Mouse (Mus musculus): ENCODE data around the gene Kiss1r. TPM values are rescaled to one million over a fixed set of nuclear protein-coding genes. Genes with fewer than 3 reads are reported as not detected.
A peak's percentile ranks its signal among the peaks of the same experiment; 100 is the strongest.

Kiss1r gene
- polyA plus RNA-seq, 1 experiment from 2014 or later = 0.31 TPM

DNA sequence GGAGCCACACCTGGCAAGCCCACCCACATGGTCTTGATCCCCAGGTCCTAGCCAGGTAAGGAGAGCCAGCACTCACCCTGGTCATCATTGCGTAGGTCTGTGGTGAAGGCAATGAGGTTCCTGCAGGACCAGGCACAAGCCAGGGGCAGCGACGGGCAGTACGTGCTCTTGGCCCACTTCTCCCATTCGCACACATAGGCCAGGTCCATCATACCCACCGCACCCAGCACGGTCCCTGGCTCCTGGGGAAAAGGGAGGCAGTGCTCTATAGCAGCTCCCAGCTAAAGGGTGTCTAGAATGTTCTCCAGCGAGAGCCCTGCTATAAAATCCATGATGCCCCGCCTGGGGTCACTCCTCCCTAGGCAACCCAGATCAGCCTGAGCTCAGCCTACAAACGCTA, 9.4 kb upstream of the Kiss1r start:
- WGBS = 94% methylated on average over 10 of the region's 10 CpGs
- Histone ChIP-seq H3K27ac (0 out of 2 replicates have a peak overlapping the region, but pooled peaks have one; percentile 25), H3K36me3 (peaks cover 69% of the 10 kb centered on the region), H3K4me1 (peaks cover 26% of the 10 kb centered on the region), H3K9me3 (no peaks in the 10 kb centered on the region), H3K27me3 (ENCODE audit: insufficient read depth, poor library complexity, severe bottlenecking) (no peaks in the 10 kb centered on the region), H3K4me3 (no peak overlapping the region)
- no peak for DNase-seq (ENCODE audit: low spot score)

DNA sequence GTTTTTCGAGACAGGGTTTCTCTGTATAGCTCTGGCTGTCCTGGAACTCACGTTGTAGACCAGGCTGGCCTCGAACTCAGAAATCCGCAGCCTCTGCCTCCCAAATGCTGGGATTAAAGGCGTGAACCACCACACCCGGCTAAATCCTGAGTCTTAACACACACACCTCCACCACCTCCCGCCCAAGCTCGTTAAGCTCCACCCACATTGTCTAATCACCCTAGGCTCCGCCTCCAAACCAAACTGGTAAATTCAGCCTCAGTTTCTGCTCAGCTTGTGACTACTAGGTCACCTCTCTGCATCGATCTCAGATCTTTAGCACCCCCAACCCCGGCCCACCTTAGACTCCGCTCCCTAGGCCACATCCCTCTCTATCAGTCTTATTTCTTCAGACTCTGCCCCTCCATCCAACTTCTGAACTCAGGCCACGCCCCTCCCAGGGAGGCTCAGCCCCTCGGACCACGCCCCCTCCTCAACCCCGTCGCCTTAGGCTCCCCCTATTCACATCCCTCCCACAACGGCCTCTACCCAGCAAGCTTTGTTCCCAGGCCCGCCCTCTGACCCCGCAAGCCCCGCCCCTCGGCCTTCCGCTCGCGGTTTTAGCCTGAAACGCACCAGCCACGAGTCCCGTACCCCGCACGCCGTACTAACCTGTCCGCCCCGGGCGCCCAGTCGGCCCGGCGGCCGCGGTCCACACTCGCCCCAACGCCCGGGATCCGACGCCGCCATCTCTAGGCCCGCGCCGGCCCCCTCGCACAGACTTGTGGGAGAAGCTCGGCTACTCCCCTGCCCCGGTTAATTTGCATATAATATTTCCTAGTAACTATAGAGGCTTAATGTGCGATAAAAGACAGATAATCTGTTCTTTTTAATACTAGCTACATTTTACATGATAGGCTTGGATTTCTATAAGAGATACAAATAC, 8.3 kb upstream of the Kiss1r start, which contains the start of gene Med16:
Med16 (minus strand) TSS at position 757 of the 925 bp plus-strand sequence.
- Histone ChIP-seq H3K4me1 (peaks cover 29% of the 10 kb centered on the region), H3K27me3 (ENCODE audit: insufficient read depth, poor library complexity, severe bottlenecking) (no peaks in the 10 kb centered on the region), H3K9me3 (no peaks in the 10 kb centered on the region), H3K36me3 (peaks cover 67% of the 10 kb centered on the region), H3K27ac (peak within 1 kb of the TSS; percentile 100), H3K4me3 (peak within 1 kb of the TSS; percentile 86)
- WGBS = 2% methylated on average over 52 of the region's 52 CpGs
- peak; percentile 98 for DNase-seq (ENCODE audit: low spot score)

- WGBS = 25% methylated on average over 14 of the region's 14 CpGs
- peak overlapping the region; percentile 100 for H3K27ac ChIP-seq
- H3K4me3 ChIP-seq = peak overlapping the region; percentile 86
- peaks cover 38% of the 10 kb centered on the region for H3K4me1 ChIP-seq
- peaks cover 63% of the 10 kb centered on the region for H3K36me3 ChIP-seq
- DNase-seq (ENCODE audit: low spot score) = no peak
- H3K27me3 ChIP-seq (ENCODE audit: insufficient read depth, poor library complexity, severe bottlenecking) = no peaks in the 10 kb centered on the region
- no peaks in the 10 kb centered on the region for H3K9me3 ChIP-seq
These were observed 7.5 kb upstream of the Kiss1r start for GRCm38 (mm10) chr10:79909092-79909922.

DNA sequence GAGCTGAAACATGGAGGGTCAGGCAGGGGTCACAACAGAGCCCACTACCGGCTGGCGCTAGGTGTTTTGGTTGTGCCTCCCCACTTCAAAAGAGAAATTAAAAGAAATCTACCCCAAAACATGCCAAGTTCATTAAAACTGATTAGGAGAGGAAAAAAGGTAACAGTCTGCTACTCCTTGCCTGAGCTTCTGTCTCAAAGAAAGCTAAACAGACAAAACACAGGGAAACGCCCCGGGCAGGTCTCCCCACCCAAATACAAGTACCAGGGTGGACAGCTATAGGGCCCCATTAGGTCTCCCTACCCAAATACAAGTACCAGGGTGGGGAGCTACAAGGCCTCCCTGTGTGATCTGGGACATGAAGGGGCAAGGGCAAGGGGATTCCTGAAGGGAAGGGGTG, 6.2 kb upstream of the Kiss1r start, which contains the start of gene Gm26602:
Gm26602 (plus strand) TSS at position 301 of the 400 bp plus-strand sequence.
- 94% methylated on average over 4 of the region's 4 CpGs for WGBS
- H3K4me3 ChIP-seq = 0 out of 2 replicates have a peak within 1 kb of the TSS, but pooled peaks have one; percentile 86
- no peak for DNase-seq (ENCODE audit: low spot score)

GRCm38 (mm10) chr10:79912412-79912811, 4.4 kb upstream of the Kiss1r start:
- Histone ChIP-seq H3K36me3 (peaks cover 32% of the 10 kb centered on the region), H3K27me3 (ENCODE audit: insufficient read depth, poor library complexity, severe bottlenecking) (peaks cover 2% of the 10 kb centered on the region), H3K4me1 (peaks cover 61% of the 10 kb centered on the region), H3K27ac (no peak overlapping the region), H3K4me3 (no peak overlapping the region), H3K9me3 (no peaks in the 10 kb centered on the region)
- WGBS = 57% methylated on average over 20 of the region's 20 CpGs
- DNase-seq (ENCODE audit: low spot score) = no peak

More for the DNA sequence above, 6.2 kb upstream of the Kiss1r start, which contains the start of gene Gm26602:
- Histone ChIP-seq H3K27ac (no peak within 1 kb of the TSS), H3K9me3 (no peaks in the 10 kb centered on the region), H3K27me3 (ENCODE audit: insufficient read depth, poor library complexity, severe bottlenecking) (no peaks in the 10 kb centered on the region), H3K36me3 (peaks cover 50% of the 10 kb centered on the region), H3K4me1 (peaks cover 50% of the 10 kb centered on the region)

DNA sequence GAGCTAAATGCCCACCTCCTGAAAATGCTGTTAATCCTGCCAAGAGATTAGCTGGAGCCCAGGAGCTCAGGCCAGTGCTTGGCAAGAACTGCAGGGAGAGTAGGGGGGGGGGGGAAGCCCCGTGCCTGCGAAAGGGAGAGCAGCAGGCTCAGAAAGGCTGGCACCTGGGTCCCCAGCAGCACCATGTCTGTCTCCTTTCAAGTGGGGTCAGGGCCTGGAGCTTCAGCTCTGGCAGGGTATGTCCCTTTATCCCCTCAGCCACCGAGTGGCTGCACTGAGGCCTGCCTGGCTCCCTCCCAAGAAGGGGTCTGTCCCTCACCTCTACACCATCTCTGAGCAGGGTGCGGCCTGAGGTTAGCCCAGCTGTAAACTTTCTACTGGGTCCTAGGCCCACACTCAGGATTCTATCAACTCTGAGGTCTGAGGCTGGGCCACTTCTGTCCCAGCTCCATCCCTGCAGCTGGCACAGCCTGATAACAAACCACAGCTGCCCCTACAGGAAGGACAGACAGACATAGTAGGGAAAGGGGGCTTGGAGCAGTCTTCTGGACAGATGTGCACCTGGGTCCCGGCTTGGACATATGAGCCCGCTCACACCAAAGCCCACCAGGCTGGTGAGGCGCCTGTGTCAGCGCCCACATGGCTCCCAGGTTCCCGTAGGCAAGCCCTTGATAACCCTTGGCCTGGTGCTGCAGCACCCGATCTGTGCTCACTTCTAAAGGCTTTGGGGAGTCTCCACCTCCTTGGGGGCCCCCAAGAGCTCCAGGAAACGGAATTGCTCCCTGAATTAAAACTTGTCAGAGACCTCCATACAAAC, 2.4 kb upstream of the Kiss1r start:
- Histone ChIP-seq H3K9me3 (no peaks in the 10 kb centered on the region), H3K36me3 (peaks cover 32% of the 10 kb centered on the region), H3K4me3 (0 out of 2 replicates have a peak overlapping the region, but pooled peaks have one; percentile 9), H3K27ac (no peak overlapping the region), H3K27me3 (ENCODE audit: insufficient read depth, poor library complexity, severe bottlenecking) (peaks cover 21% of the 10 kb centered on the region), H3K4me1 (peaks cover 66% of the 10 kb centered on the region)
- WGBS = 65% methylated on average over 11 of the region's 11 CpGs
- DNase-seq (ENCODE audit: low spot score) = no peak

- no peak overlapping the region for H3K4me3 ChIP-seq
- 71% methylated on average over 7 of the region's 7 CpGs for WGBS
- DNase-seq (ENCODE audit: low spot score) = no peak
- H3K4me1 ChIP-seq = peaks cover 66% of the 10 kb centered on the region
- no peaks in the 10 kb centered on the region for H3K9me3 ChIP-seq
- H3K36me3 ChIP-seq = peaks cover 32% of the 10 kb centered on the region
- H3K27ac ChIP-seq = no peak overlapping the region
- H3K27me3 ChIP-seq (ENCODE audit: insufficient read depth, poor library complexity, severe bottlenecking) = peaks cover 28% of the 10 kb centered on the region
These were observed 1.7 kb upstream of the Kiss1r start for GRCm38 (mm10) chr10:79914948-79915596.

- H3K36me3 ChIP-seq = peaks cover 24% of the 10 kb centered on the region
- peaks cover 76% of the 10 kb centered on the region for H3K4me1 ChIP-seq
- no peak for DNase-seq (ENCODE audit: low spot score)
- WGBS = 8% methylated on average over 8 of the region's 8 CpGs
- peak overlapping the region; percentile 88 for H3K4me3 ChIP-seq
- H3K9me3 ChIP-seq = no peaks in the 10 kb centered on the region
- H3K27ac ChIP-seq = peak overlapping the region; percentile 95
- H3K27me3 ChIP-seq (ENCODE audit: insufficient read depth, poor library complexity, severe bottlenecking) = peaks cover 38% of the 10 kb centered on the region
These were observed 690 bp upstream of the Kiss1r start for GRCm38 (mm10) chr10:79916081-79916480.

- Histone ChIP-seq H3K27me3 (ENCODE audit: insufficient read depth, poor library complexity, severe bottlenecking) (peaks cover 54% of the 10 kb centered on the region), H3K27ac (peak overlapping the region; percentile 95; the same call in 1 of the 2 replicates)
These were observed 845 bp downstream of the Kiss1r start for GRCm38 (mm10) chr10:79917532-79918100.

DNA sequence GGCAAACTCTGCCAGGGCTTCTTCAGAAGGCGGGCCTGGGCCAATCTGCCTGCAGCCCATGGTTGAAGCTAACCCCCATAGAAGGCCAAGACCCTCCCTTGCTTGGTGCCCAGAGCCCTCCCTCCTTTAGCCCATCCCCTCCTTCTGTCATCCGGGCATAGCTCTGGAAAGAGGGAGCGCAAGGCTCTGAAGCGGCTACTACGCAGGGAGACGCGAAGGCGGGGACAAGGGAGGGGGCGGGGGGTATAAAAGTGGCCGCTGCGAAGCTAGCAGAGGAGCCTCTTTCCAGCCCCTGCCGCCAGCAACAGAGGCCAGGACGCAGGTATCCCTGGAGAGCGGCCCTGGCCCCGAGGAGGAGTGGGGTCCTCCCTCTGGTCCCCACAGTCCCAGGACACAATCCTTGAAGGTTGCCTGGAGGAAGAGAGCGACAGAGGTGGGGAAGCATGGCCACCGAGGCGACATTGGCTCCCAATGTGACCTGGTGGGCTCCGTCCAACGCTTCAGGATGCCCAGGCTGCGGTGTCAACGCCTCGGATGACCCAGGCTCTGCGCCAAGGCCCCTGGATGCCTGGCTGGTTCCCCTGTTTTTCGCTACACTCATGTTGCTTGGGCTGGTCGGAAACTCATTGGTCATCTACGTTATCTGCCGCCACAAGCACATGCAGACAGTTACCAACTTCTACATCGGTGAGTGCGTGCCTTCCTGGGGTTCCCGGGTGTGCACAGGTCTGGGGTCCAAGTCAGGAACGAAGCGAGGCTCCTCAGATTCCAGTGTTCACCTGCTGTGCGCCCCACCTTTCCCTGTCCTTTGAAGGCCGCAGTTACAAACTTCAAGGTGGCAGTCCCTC, 1.7 kb downstream of the Kiss1r start:
- H3K4me3 ChIP-seq = peak overlapping the region; percentile 88
- 6% methylated on average over 35 of the region's 35 CpGs for WGBS
- H3K4me1 ChIP-seq = peaks cover 78% of the 10 kb centered on the region
- no peaks in the 10 kb centered on the region for H3K9me3 ChIP-seq
- 0 out of 2 replicates have a peak, but pooled peaks cover 2% of the 10 kb centered on the region for H3K36me3 ChIP-seq
- peak overlapping the region; percentile 59 for H3K27ac ChIP-seq
- peaks cover 62% of the 10 kb centered on the region for H3K27me3 ChIP-seq (ENCODE audit: insufficient read depth, poor library complexity, severe bottlenecking)
- no peak for DNase-seq (ENCODE audit: low spot score)

More at GRCm38 (mm10) chr10:79917532-79918100, 845 bp downstream of the Kiss1r start:
- Histone ChIP-seq H3K4me3 (peak overlapping the region; percentile 88), H3K36me3 (peaks cover 9% of the 10 kb centered on the region), H3K4me1 (peaks cover 79% of the 10 kb centered on the region), H3K9me3 (no peaks in the 10 kb centered on the region)
- WGBS = 62% methylated on average over 5 of the region's 5 CpGs
- no peak for DNase-seq (ENCODE audit: low spot score)

All from heart, embryonic 10.5 days (tissue).